Mouse (Mus musculus): ENCODE results near the gene Golga4. TPM values are rescaled to one million over a fixed set of nuclear protein-coding genes. Genes with fewer than 3 reads are reported as not detected.

Golga4 gene
- polyA plus RNA-seq, 1 experiment from 2014 or later, result 67.5 TPM

DNA sequence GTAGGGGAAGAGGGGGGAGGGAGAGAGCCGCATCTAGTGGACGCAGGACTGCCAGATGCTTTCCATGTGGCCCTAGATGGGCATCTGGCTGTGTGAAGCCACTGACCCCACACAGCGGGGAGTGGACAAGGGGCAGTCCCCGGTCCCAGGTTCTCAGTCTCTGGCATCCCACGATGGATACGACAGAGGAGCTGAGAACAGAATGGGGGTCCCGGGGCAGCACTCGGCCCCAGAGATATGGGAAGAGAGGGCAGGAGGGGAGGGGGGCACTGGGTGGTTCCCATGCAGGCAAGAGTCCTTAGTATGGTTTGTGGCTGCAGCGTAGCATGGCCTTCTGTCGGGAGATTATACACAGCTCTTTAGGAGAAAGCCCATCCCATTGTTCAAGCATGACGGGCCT, 17.7 kb downstream of the Golga4 start:
- Histone ChIP-seq H3K4me3 (ENCODE audit: inconsistent target) (no peak overlapping the region), H3K79me2 (ENCODE audit: inconsistent target) (peaks cover 31% of the 10 kb centered on the region), H3K36me3 (ENCODE audit: inconsistent target) (peaks cover 39% of the 10 kb centered on the region), H3K27ac (no peak overlapping the region)
- 94% methylated on average over 11 of the region's 11 CpGs for WGBS (ENCODE audit: missing documents)

- WGBS (ENCODE audit: missing documents), result 96% methylated on average over 18 of the region's 18 CpGs
- H3K27ac ChIP-seq, result no peak overlapping the region
- H3K4me3 ChIP-seq (ENCODE audit: inconsistent target), result no peak overlapping the region
- no peaks in the 10 kb centered on the region for H3K79me2 ChIP-seq (ENCODE audit: inconsistent target)
- peaks cover 68% of the 10 kb centered on the region for H3K36me3 ChIP-seq (ENCODE audit: inconsistent target)
These were observed 21.0 kb downstream of the Golga4 start for GRCm38 (mm10) chr9:118527056-118527455.

- Histone ChIP-seq H3K36me3 (ENCODE audit: inconsistent target) (peaks cover 85% of the 10 kb centered on the region), H3K79me2 (ENCODE audit: inconsistent target) (no peaks in the 10 kb centered on the region), H3K27ac (no peak overlapping the region), H3K4me3 (ENCODE audit: inconsistent target) (no peak overlapping the region)
- WGBS (ENCODE audit: missing documents), result 98% methylated on average over 3 of the region's 3 CpGs
These were observed 23.7 kb downstream of the Golga4 start for GRCm38 (mm10) chr9:118529783-118530182.

DNA sequence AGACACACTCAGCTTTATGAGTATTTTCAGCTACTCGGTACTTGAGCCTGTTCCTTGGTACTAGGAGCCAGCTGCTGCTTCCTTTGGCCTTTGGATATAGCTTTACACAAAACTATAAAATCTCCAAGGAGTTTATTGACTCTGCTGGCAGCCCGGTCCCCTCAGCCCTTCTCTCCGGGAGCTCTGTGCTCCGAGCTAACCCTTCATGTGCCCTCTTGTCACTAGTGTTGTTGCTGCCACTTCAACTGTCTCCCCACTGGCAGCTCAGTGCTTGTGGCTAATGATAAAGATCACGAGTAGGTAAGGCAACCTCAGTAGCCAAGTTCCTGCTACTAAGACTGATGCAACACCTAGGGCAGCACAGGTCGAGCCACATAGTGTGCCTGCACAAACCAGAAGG, 24.6 kb downstream of the Golga4 start:
- Histone ChIP-seq H3K4me3 (ENCODE audit: inconsistent target) (no peak overlapping the region), H3K27ac (no peak overlapping the region), H3K36me3 (ENCODE audit: inconsistent target) (peaks cover 85% of the 10 kb centered on the region), H3K79me2 (ENCODE audit: inconsistent target) (no peaks in the 10 kb centered on the region)
- WGBS (ENCODE audit: missing documents), result 86% methylated on average over 5 of the region's 6 CpGs

DNA sequence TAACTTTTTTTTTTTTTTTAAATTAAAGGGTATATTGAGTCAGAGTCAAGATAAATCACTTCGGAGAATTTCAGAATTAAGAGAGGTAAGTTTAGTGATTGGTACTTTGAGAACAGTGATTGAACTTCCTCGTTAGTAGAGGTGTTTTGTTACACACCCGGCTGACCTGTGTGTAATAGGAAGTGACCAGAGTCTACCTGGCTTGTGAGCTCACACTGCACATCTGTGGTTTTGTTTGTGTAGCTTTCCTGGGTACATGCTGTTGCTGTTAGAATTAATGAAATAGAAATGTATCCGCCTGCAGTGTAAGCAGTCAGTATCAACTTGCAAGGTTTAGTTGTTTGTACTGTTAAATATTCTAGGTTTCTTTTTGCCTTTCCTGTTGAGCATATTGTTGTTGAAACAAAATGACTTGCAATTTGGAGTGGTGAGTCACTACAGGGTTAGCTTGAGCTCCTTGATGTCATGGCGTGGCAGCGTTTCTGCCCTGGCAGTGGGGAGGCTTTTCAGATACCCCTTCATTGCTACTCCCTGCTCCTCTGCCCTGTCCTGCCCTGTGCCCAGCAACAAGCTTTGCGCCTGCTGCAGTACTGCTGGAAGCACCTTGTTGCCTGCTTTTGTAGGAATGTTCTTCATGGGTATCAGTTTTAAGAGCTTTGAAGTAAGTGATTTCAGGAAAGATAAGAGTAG, 26.6 kb downstream of the Golga4 start:
- Histone ChIP-seq H3K4me3 (ENCODE audit: inconsistent target) (no peak overlapping the region), H3K79me2 (ENCODE audit: inconsistent target) (no peaks in the 10 kb centered on the region), H3K27ac (no peak overlapping the region), H3K36me3 (ENCODE audit: inconsistent target) (peaks cover 85% of the 10 kb centered on the region)
- 88% methylated on average over 7 of the region's 7 CpGs for WGBS (ENCODE audit: missing documents)

DNA sequence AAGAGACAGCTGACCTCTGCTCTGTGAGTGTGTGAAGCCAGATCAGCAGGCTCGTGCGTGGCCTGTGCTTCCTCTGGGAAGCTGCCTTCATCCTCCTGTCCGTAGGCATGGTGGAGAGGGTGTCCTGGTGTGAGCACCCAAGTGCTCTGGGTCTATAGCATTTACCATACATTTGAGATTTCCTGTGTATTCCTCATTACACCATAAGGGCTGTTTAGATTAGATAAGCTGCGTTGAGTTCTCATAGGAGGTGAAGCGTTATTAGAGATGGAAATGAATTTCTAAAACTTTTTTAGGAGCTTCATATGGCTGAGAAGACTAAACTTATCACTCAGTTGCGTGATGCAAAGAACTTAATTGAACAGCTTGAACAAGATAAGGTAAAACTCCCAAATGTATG, 30.9 kb downstream of the Golga4 start:
- Histone ChIP-seq H3K36me3 (ENCODE audit: inconsistent target) (peaks cover 88% of the 10 kb centered on the region), H3K4me3 (ENCODE audit: inconsistent target) (no peak overlapping the region), H3K79me2 (ENCODE audit: inconsistent target) (no peaks in the 10 kb centered on the region), H3K27ac (no peak overlapping the region)
- WGBS (ENCODE audit: missing documents), result 90% methylated on average over 6 of the region's 6 CpGs

DNA sequence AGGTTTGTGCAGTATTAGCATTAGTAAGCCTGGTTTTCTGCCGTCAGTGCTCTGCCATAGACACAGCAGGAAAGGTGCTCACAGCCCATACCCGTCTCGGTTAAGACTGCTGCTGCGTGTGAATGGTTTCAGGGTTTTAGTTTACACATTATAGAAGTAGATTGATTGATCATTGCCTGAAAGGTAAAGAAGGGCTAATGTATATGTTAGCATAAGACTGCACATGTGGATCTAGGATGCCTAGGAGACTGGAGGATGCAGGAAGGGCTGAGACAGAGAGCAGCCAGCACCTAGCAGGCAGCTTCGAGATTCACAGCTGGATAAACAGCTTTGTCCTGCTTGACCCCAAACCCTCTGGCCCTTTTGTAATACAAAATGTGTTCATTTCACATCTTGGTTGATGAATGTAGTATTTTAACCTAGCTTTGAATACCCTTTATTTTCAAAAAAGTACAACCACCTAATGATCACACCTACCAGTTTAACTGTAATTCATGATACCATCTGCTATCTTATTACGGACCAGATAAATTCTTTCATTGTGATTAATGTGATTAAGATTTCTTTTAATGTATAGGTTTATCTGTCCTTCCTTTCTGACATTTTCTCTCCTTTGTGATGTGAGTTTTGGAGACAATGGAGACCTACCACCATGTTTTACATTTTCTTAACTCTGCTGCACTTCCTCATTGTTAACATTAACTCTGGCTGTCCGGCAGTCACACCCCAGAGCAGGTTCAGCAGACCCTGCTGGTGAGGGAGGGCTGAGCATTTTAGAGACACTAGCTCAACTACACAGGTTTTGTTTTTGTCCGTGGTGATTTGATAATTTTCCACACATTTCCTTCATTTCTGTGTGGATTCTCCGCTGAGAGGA, 31.6 kb downstream of the Golga4 start:
- no peaks in the 10 kb centered on the region for H3K79me2 ChIP-seq (ENCODE audit: inconsistent target)
- peaks cover 85% of the 10 kb centered on the region for H3K36me3 ChIP-seq (ENCODE audit: inconsistent target)
- H3K4me3 ChIP-seq (ENCODE audit: inconsistent target), result no peak overlapping the region
- H3K27ac ChIP-seq, result no peak overlapping the region
- WGBS (ENCODE audit: missing documents), result 98% methylated on average over 9 of the region's 9 CpGs

- Histone ChIP-seq H3K79me2 (ENCODE audit: inconsistent target) (no peaks in the 10 kb centered on the region), H3K27ac (no peak overlapping the region), H3K4me3 (ENCODE audit: inconsistent target) (no peak overlapping the region), H3K36me3 (ENCODE audit: inconsistent target) (peaks cover 64% of the 10 kb centered on the region)
- 97% methylated on average over 8 of the region's 8 CpGs for WGBS (ENCODE audit: missing documents)
These were observed 35.8 kb downstream of the Golga4 start for GRCm38 (mm10) chr9:118541851-118542250.

DNA sequence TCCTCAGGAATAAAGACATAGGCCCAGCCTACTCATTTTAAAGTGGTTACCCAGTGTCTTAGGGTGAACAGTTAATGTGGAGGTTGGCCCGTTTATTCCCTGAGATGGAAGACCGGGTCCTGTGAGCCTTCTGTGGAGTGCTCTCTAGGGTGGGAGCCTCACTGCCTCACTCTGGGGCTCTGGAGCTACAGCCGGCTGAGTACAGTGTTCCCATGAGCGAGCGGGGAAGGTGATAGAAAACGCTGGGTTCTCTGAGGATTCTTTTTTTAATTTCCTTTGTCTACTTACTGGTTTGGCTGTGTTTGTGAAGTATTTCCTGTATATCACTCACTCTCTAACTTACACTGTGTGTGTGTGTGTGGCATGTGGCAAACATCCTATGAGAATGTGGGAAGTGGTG, 39.1 kb downstream of the Golga4 start:
- H3K27ac ChIP-seq, result no peak overlapping the region
- no peak overlapping the region for H3K4me3 ChIP-seq (ENCODE audit: inconsistent target)
- no peaks in the 10 kb centered on the region for H3K79me2 ChIP-seq (ENCODE audit: inconsistent target)
- 89% methylated on average over 3 of the region's 6 CpGs for WGBS (ENCODE audit: missing documents)
- H3K36me3 ChIP-seq (ENCODE audit: inconsistent target), result peaks cover 53% of the 10 kb centered on the region

DNA sequence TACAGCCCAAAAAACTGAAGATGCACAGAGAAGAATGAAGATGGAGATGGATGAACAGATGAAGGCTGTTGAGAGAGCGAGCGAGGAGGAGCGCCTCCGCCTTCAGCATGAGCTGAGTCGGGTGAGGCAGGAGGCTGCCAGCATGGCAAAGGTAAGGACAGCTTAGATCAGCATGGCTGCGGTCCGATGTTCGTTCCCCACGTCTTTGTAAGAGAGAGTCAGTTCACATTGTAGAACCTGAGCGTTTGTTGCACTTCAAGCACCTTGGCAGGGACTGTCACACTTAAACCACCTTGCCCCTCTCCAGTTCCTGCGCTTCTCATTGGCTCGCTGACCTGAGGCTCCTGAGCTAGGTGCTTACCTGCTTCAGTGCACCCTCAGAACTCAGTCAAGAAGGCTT, 42.6 kb downstream of the Golga4 start:
- Histone ChIP-seq H3K36me3 (ENCODE audit: inconsistent target) (peaks cover 60% of the 10 kb centered on the region), H3K79me2 (ENCODE audit: inconsistent target) (no peaks in the 10 kb centered on the region), H3K4me3 (ENCODE audit: inconsistent target) (no peak overlapping the region), H3K27ac (no peak overlapping the region)
- WGBS (ENCODE audit: missing documents), result 96% methylated on average over 12 of the region's 12 CpGs

DNA sequence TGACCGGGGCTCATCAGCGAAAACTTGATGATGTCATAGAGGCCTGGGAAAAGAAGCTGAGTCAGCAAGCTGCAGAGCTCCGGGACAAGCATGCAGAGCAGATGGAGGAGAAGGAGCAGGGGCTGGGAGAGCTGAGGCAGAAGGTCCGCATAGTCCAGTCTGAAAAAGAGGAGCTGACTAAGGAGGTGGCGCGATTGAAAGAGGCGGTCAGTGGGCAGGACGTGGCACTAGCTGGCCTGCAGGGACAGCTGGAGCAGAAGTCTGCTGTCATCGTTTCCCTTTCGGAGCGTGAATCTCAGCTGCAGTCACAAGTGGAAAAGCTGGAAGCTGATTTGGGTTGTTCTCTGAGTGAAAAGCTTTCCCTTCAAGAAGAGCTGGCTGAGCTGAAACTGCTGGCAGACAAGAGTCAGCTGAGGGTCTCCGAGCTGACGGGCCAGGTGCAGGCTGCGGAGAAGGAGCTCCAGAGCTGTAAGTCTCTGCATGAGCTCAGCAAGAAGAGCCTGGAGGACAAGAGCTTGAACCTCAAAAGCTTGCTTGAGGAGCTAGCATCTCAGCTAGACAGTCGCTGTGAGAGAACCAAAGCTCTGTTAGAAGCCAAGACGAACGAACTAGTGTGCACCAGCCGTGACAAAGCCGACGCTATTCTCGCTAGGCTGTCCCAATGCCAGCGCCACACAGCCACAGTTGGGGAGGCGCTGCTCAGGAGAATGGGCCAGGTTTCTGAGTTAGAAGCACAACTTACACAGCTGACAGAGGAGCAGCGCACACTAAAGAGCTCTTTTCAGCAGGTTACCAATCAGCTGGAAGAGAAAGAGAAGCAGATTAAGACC, 51.1 kb downstream of the Golga4 start:
- WGBS (ENCODE audit: missing documents), result 96% methylated on average over 24 of the region's 24 CpGs
- H3K27ac ChIP-seq, result no peak overlapping the region
- no peaks in the 10 kb centered on the region for H3K79me2 ChIP-seq (ENCODE audit: inconsistent target)
- H3K4me3 ChIP-seq (ENCODE audit: inconsistent target), result no peak overlapping the region
- H3K36me3 ChIP-seq (ENCODE audit: inconsistent target), result peaks cover 76% of the 10 kb centered on the region

DNA sequence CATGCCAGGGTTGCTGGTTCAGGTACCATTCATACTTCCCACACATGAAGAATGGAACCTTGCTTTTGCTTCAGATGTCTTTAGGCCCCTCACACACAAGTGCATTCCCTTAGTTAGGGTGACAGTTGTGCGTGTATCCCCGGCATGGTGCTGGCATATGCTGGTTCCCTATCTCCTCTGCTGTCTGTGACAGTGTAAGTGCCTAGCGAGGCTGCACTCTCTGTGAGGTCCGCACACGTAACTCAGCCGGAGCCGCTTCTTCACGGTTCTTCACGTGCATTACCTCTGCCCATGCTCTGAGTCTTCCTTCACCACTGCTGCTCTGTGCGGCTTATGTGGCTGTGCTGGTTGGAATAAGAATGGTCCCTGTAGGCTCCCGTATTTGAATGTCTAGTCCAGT, 57.3 kb downstream of the Golga4 start:
- Histone ChIP-seq H3K27ac (no peak overlapping the region), H3K36me3 (ENCODE audit: inconsistent target) (peaks cover 97% of the 10 kb centered on the region), H3K79me2 (ENCODE audit: inconsistent target) (no peaks in the 10 kb centered on the region), H3K4me3 (ENCODE audit: inconsistent target) (no peak overlapping the region)
- 96% methylated on average over 11 of the region's 11 CpGs for WGBS (ENCODE audit: missing documents)

DNA sequence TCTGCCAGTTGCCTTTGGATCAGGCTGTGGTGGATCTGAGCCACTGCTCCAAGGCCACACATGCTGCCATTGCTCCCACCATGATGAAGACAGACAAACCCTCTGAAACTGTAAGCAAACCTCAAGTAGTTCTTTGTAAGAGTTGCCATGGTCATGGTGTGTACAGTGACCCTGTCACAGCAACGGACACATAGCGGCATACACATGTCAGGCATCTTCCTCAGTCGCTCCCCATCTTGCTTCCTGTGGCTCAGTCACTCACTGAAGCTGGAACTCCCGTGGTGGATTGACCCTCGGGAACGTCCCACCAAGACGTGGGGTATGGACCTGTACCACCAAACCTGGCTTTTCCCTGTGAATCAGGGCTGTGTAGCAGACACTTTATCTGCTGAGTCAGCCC, 57.8 kb downstream of the Golga4 start:
- H3K4me3 ChIP-seq (ENCODE audit: inconsistent target), result no peak overlapping the region
- H3K27ac ChIP-seq, result no peak overlapping the region
- 92% methylated on average over 7 of the region's 7 CpGs for WGBS (ENCODE audit: missing documents)
- H3K36me3 ChIP-seq (ENCODE audit: inconsistent target), result peaks cover 96% of the 10 kb centered on the region
- H3K79me2 ChIP-seq (ENCODE audit: inconsistent target), result no peaks in the 10 kb centered on the region

DNA sequence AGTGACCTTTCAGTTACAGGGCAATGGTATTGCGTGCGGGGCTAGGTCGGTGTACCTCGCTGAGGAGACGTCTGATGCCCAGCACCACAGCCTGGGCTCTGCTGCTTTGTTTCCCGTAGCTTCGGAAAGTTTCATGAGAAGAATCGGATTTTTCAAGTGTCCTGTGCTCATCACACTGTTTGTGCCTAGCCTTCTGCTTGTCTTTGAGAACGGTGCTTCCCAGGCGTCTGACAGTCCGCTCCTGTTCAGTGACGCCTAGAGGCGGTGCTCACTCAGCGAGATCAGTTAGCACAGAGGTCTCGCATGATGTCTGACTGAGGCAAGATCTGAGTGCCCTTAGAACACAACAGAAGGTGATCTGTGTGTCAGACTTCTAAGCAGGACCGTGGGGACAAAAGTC, 58.6 kb downstream of the Golga4 start:
- WGBS (ENCODE audit: missing documents), result 95% methylated on average over 16 of the region's 16 CpGs
- Histone ChIP-seq H3K36me3 (ENCODE audit: inconsistent target) (peaks cover 96% of the 10 kb centered on the region), H3K4me3 (ENCODE audit: inconsistent target) (no peak overlapping the region), H3K79me2 (ENCODE audit: inconsistent target) (no peaks in the 10 kb centered on the region), H3K27ac (no peak overlapping the region)

DNA sequence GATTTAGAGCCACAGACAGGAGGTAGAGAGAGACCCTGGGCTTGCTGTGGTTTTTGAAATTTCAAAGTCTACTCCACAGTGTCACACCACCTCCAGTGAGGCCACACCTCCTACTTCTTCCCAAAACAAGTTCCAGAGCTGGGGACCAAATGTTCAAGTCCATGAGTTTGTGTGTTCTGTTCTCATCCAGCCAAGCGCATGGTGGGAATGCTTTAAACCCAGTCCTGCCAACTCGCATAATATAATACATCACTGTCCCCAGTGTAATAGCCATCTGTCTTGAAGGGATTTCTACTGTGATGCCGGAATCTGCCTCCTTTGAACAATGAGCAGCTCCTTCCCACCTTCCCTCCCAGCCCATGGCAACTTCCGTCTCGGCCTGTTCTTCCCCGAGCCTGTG, 63.3 kb downstream of the Golga4 start:
- WGBS (ENCODE audit: missing documents), result 96% methylated on average over 6 of the region's 6 CpGs
- no peaks in the 10 kb centered on the region for H3K79me2 ChIP-seq (ENCODE audit: inconsistent target)
- peaks cover 86% of the 10 kb centered on the region for H3K36me3 ChIP-seq (ENCODE audit: inconsistent target)
- no peak overlapping the region for H3K27ac ChIP-seq
- no peak overlapping the region for H3K4me3 ChIP-seq (ENCODE audit: inconsistent target)

Data from macrophage (primary cell).